Mouse (Mus musculus): ENCODE measurements around the gene Kif21a. TPM values are rescaled to one million over a fixed set of nuclear protein-coding genes. Genes with fewer than 3 reads are reported as not detected.

Gene Kif21a
- polyA plus RNA-seq (2014; fragmentation: Nextera tagmentation; extraction: Ambion mirVana): 5.0 TPM in 2 replicates

GRCm38 (mm10) chr15:91049496-91050441, at the start of gene Kif21a:
Kif21a (minus strand) TSS chr15:91049948.
- under 1% methylated on average over 67 of the region's 89 CpGs for WGBS
- peak; percentile 69 for DNase-seq (ENCODE audit: low spot score)
- Histone ChIP-seq H3K9me3 (ENCODE audit: control insufficient read depth, low read length) (no peaks in the 10 kb centered on the region), H3K4me1 (ENCODE audit: control insufficient read depth, insufficient read depth, low read length) (no peaks in the 10 kb centered on the region), H3K27me3 (ENCODE audit: control insufficient read depth, insufficient read depth, low read length) (no peaks in the 10 kb centered on the region), H3K4me2 (ENCODE audit: low read depth, severe bottlenecking) (peak within 1 kb of the TSS; percentile 98), H3K27ac (replicated peaks; ENCODE audit: low read depth, low read length) (no peak within 1 kb of the TSS), H3K36me3 (ENCODE audit: control insufficient read depth, insufficient read depth, low read length) (no peaks in the 10 kb centered on the region), H3K4me3 (ENCODE audit: low read depth, low read length) (peak within 1 kb of the TSS; percentile 88), H3K9ac (ENCODE audit: low read length) (peak within 1 kb of the TSS; percentile 69)
- ATAC-seq (ENCODE audit: insufficient number of reproducible peaks, low FRiP score, low TSS enrichment, low read depth): peak; percentile 92

- H3K27ac ChIP-seq (replicated peaks; ENCODE audit: low read depth, low read length): no peak overlapping the region
- no peak overlapping the region for H3K4me3 ChIP-seq (ENCODE audit: low read depth, low read length)
- H3K9me3 ChIP-seq (ENCODE audit: control insufficient read depth, low read length): no peaks in the 10 kb centered on the region
- ATAC-seq (ENCODE audit: insufficient number of reproducible peaks, low FRiP score, low TSS enrichment, low read depth) (no peak), DNase-seq (ENCODE audit: low spot score) (no peak)
- WGBS: 75% methylated on average over 6 of the region's 6 CpGs
- H3K9ac ChIP-seq (ENCODE audit: low read length): no peak overlapping the region
- no peaks in the 10 kb centered on the region for H3K4me1 ChIP-seq (ENCODE audit: control insufficient read depth, insufficient read depth, low read length)
- no peaks in the 10 kb centered on the region for H3K27me3 ChIP-seq (ENCODE audit: control insufficient read depth, insufficient read depth, low read length)
- no peaks in the 10 kb centered on the region for H3K36me3 ChIP-seq (ENCODE audit: control insufficient read depth, insufficient read depth, low read length)
- H3K4me2 ChIP-seq (ENCODE audit: low read depth, severe bottlenecking): no peak overlapping the region
Measured at GRCm38 (mm10) chr15:91096606-91097005, 46.9 kb upstream of the Kif21a start.

GRCm38 (mm10) chr15:91089427-91089826, 39.7 kb upstream of the Kif21a start:
- Histone ChIP-seq H3K9me3 (ENCODE audit: control insufficient read depth, low read length) (no peaks in the 10 kb centered on the region), H3K9ac (ENCODE audit: low read length) (no peak overlapping the region), H3K27me3 (ENCODE audit: control insufficient read depth, insufficient read depth, low read length) (no peaks in the 10 kb centered on the region), H3K27ac (replicated peaks; ENCODE audit: low read depth, low read length) (no peak overlapping the region), H3K36me3 (ENCODE audit: control insufficient read depth, insufficient read depth, low read length) (no peaks in the 10 kb centered on the region), H3K4me2 (ENCODE audit: low read depth, severe bottlenecking) (no peak overlapping the region), H3K4me1 (ENCODE audit: control insufficient read depth, insufficient read depth, low read length) (no peaks in the 10 kb centered on the region), H3K4me3 (ENCODE audit: low read depth, low read length) (no peak overlapping the region)
- 86% methylated on average over 7 of the region's 7 CpGs for WGBS
- DNase-seq (ENCODE audit: low spot score) (no peak), ATAC-seq (ENCODE audit: insufficient number of reproducible peaks, low FRiP score, low TSS enrichment, low read depth) (no peak)

- no peak overlapping the region for H3K9ac ChIP-seq (ENCODE audit: low read length)
- H3K36me3 ChIP-seq (ENCODE audit: control insufficient read depth, insufficient read depth, low read length): no peaks in the 10 kb centered on the region
- no peak overlapping the region for H3K4me2 ChIP-seq (ENCODE audit: low read depth, severe bottlenecking)
- H3K4me1 ChIP-seq (ENCODE audit: control insufficient read depth, insufficient read depth, low read length): no peaks in the 10 kb centered on the region
- ATAC-seq (ENCODE audit: insufficient number of reproducible peaks, low FRiP score, low TSS enrichment, low read depth): no peak
- no peaks in the 10 kb centered on the region for H3K27me3 ChIP-seq (ENCODE audit: control insufficient read depth, insufficient read depth, low read length)
- no peak for DNase-seq (ENCODE audit: low spot score)
- no peak overlapping the region for H3K4me3 ChIP-seq (ENCODE audit: low read depth, low read length)
- WGBS: 90% methylated on average over 12 of the region's 12 CpGs
- no peak overlapping the region for H3K27ac ChIP-seq (replicated peaks; ENCODE audit: low read depth, low read length)
- H3K9me3 ChIP-seq (ENCODE audit: control insufficient read depth, low read length): no peaks in the 10 kb centered on the region
Measured at GRCm38 (mm10) chr15:91088071-91088470, 38.3 kb upstream of the Kif21a start.

- H3K4me2 ChIP-seq (ENCODE audit: low read depth, severe bottlenecking): no peak overlapping the region
- no peaks in the 10 kb centered on the region for H3K9me3 ChIP-seq (ENCODE audit: control insufficient read depth, low read length)
- no peak overlapping the region for H3K27ac ChIP-seq (replicated peaks; ENCODE audit: low read depth, low read length)
- DNase-seq (ENCODE audit: low spot score): no peak
- H3K4me3 ChIP-seq (ENCODE audit: low read depth, low read length): no peak overlapping the region
- 47% methylated on average over 15 of the region's 15 CpGs for WGBS
- no peak for ATAC-seq (ENCODE audit: insufficient number of reproducible peaks, low FRiP score, low TSS enrichment, low read depth)
- no peaks in the 10 kb centered on the region for H3K4me1 ChIP-seq (ENCODE audit: control insufficient read depth, insufficient read depth, low read length)
- no peak overlapping the region for H3K9ac ChIP-seq (ENCODE audit: low read length)
- no peaks in the 10 kb centered on the region for H3K27me3 ChIP-seq (ENCODE audit: control insufficient read depth, insufficient read depth, low read length)
- H3K36me3 ChIP-seq (ENCODE audit: control insufficient read depth, insufficient read depth, low read length): no peaks in the 10 kb centered on the region
Measured at GRCm38 (mm10) chr15:91077457-91078410, 28.0 kb upstream of the Kif21a start.

- ATAC-seq (ENCODE audit: insufficient number of reproducible peaks, low FRiP score, low TSS enrichment, low read depth) (no peak), DNase-seq (ENCODE audit: low spot score) (no peak)
- Histone ChIP-seq H3K27ac (replicated peaks; ENCODE audit: low read depth, low read length) (no peak overlapping the region), H3K4me3 (ENCODE audit: low read depth, low read length) (no peak overlapping the region), H3K36me3 (ENCODE audit: control insufficient read depth, insufficient read depth, low read length) (no peaks in the 10 kb centered on the region), H3K9me3 (ENCODE audit: control insufficient read depth, low read length) (no peaks in the 10 kb centered on the region), H3K4me1 (ENCODE audit: control insufficient read depth, insufficient read depth, low read length) (no peaks in the 10 kb centered on the region), H3K9ac (ENCODE audit: low read length) (no peak overlapping the region), H3K27me3 (ENCODE audit: control insufficient read depth, insufficient read depth, low read length) (no peaks in the 10 kb centered on the region), H3K4me2 (ENCODE audit: low read depth, severe bottlenecking) (no peak overlapping the region)
- 84% methylated on average over 1 of the region's 1 CpGs for WGBS
Measured at GRCm38 (mm10) chr15:91072440-91072839, 22.7 kb upstream of the Kif21a start.

- no peaks in the 10 kb centered on the region for H3K9me3 ChIP-seq (ENCODE audit: control insufficient read depth, low read length)
- no peak overlapping the region for H3K9ac ChIP-seq (ENCODE audit: low read length)
- no peak overlapping the region for H3K4me3 ChIP-seq (ENCODE audit: low read depth, low read length)
- WGBS: 95% methylated on average over 12 of the region's 12 CpGs
- no peak overlapping the region for H3K27ac ChIP-seq (replicated peaks; ENCODE audit: low read depth, low read length)
- no peaks in the 10 kb centered on the region for H3K4me1 ChIP-seq (ENCODE audit: control insufficient read depth, insufficient read depth, low read length)
- no peaks in the 10 kb centered on the region for H3K36me3 ChIP-seq (ENCODE audit: control insufficient read depth, insufficient read depth, low read length)
- no peaks in the 10 kb centered on the region for H3K27me3 ChIP-seq (ENCODE audit: control insufficient read depth, insufficient read depth, low read length)
- no peak overlapping the region for H3K4me2 ChIP-seq (ENCODE audit: low read depth, severe bottlenecking)
- DNase-seq (ENCODE audit: low spot score) (no peak), ATAC-seq (ENCODE audit: insufficient number of reproducible peaks, low FRiP score, low TSS enrichment, low read depth) (no peak)
Measured at GRCm38 (mm10) chr15:91064310-91064826, 14.6 kb upstream of the Kif21a start.

GRCm38 (mm10) chr15:91063845-91064244, 14.1 kb upstream of the Kif21a start:
- DNase-seq (ENCODE audit: low spot score): no peak
- H3K27ac ChIP-seq (replicated peaks; ENCODE audit: low read depth, low read length): no peak overlapping the region
- H3K9ac ChIP-seq (ENCODE audit: low read length): no peak overlapping the region
- H3K4me3 ChIP-seq (ENCODE audit: low read depth, low read length): no peak overlapping the region
- ATAC-seq (ENCODE audit: insufficient number of reproducible peaks, low FRiP score, low TSS enrichment, low read depth): no peak
- no peak overlapping the region for H3K4me2 ChIP-seq (ENCODE audit: low read depth, severe bottlenecking)
- 79% methylated on average over 7 of the region's 7 CpGs for WGBS
- H3K36me3 ChIP-seq (ENCODE audit: control insufficient read depth, insufficient read depth, low read length): no peaks in the 10 kb centered on the region
- no peaks in the 10 kb centered on the region for H3K27me3 ChIP-seq (ENCODE audit: control insufficient read depth, insufficient read depth, low read length)
- no peaks in the 10 kb centered on the region for H3K9me3 ChIP-seq (ENCODE audit: control insufficient read depth, low read length)
- no peaks in the 10 kb centered on the region for H3K4me1 ChIP-seq (ENCODE audit: control insufficient read depth, insufficient read depth, low read length)
